Mouse (Mus musculus) spleen, embryonic (tissue): Measurements from ENCODE around the gene Gm49366.
"Not testable (repeated sequence)": the region's sequence is repeated elsewhere in the genome, so short reads cannot be mapped to it uniquely, and the experiment has no call there.

Source experiments
- CTCF ChIA-PET: fragments of 350-600 bp; sonication (Branson Sonifier 250); formaldehyde crosslinking; loops from one replicate; lab custom pipeline; 2022; lab: Charles Lee

The Gm49366 gene

GRCm38 (mm10) chr12:84071696-84072095, 33.0 kb downstream of the Gm49366 start:
- CTCF ChIA-PET, result no interaction called here

- CTCF ChIA-PET, result no interaction called here
These were observed 38.7 kb downstream of the Gm49366 start for GRCm38 (mm10) chr12:84077371-84077990.

- CTCF ChIA-PET, result no interaction called here
These were observed 45.1 kb downstream of the Gm49366 start for GRCm38 (mm10) chr12:84083842-84084241.

GRCm38 (mm10) chr12:84084581-84084980, 45.8 kb downstream of the Gm49366 start:
- CTCF ChIA-PET, result no interaction called here

GRCm38 (mm10) chr12:84094666-84095065, 55.9 kb downstream of the Gm49366 start:
- CTCF ChIA-PET, result not testable (repeated sequence)

- CTCF ChIA-PET, result no interaction called here
These were observed 60.9 kb downstream of the Gm49366 start for GRCm38 (mm10) chr12:84099605-84100004.

- CTCF ChIA-PET, result no interaction called here
These were observed 61.3 kb downstream of the Gm49366 start for GRCm38 (mm10) chr12:84100071-84100470.

GRCm38 (mm10) chr12:84100604-84101492, 62.1 kb downstream of the Gm49366 start, which contains the start of gene Acot6:
Gene Acot6, plus strand, starts transcription at chr12:84100654.
- CTCF ChIA-PET, result interaction anchor here (0.7 kb wide), 1 partner anchor 33 kb away, joined by 3 read pairs; no protein-coding TSS in a partner anchor

- CTCF ChIA-PET, result no interaction called here
These were observed 62.7 kb downstream of the Gm49366 start for GRCm38 (mm10) chr12:84101493-84101845.

- CTCF ChIA-PET, result no interaction called here
These were observed 68.3 kb downstream of the Gm49366 start for GRCm38 (mm10) chr12:84107012-84107411.

- CTCF ChIA-PET, result no interaction called here
These were observed 69.0 kb downstream of the Gm49366 start for GRCm38 (mm10) chr12:84107692-84108091.
